Mouse (Mus musculus) hindbrain, embryonic 13.5 days (tissue): ENCODE data around the gene Cwc25. TPM values are rescaled to one million over a fixed set of nuclear protein-coding genes. Genes with fewer than 3 reads are reported as not detected.
A peak's percentile ranks its signal among the peaks of the same experiment; 100 is the strongest.
"Not testable (repeated sequence)": the region's sequence is repeated elsewhere in the genome, so short reads cannot be mapped to it uniquely, and the experiment has no call there.

Experiments used
- ATAC-seq: fragments of 200-750 bp; cut with Nextera tagmentation; 2 replicates; pipeline ENCODE4 v1.8.0; 2017; ENCODE audit warnings: moderate TSS enrichment; ENCODE audit not compliant: low FRiP score
- H3K27ac ChIP-seq: fragments of 300-500 bp; sonication (generic); 2 replicates; pipeline ENCODE4 v1.5.1; 2015; ENCODE audit warnings: inconsistent platforms, mild to moderate bottlenecking, moderate library complexity
- H3K27me3 ChIP-seq: fragments of 300-500 bp; sonication (generic); 2 replicates; pipeline ENCODE4 v1.6.1; 2015; ENCODE audit warnings: mild to moderate bottlenecking, inconsistent platforms
- H3K36me3 ChIP-seq: fragments of 300-500 bp; sonication (generic); 2 replicates; pipeline ENCODE4 v1.6.1; 2015; ENCODE audit warnings: mild to moderate bottlenecking, inconsistent platforms
- H3K4me1 ChIP-seq: fragments of 300-500 bp; sonication (generic); replicated peaks from 2 replicates; pipeline ENCODE4 v1.6.1; 2015; ENCODE audit warnings: inconsistent platforms
- H3K4me2 ChIP-seq: fragments of 300-500 bp; sonication (generic); 2 replicates; pipeline ENCODE4 v1.6.1; 2015; ENCODE audit warnings: inconsistent platforms, mild to moderate bottlenecking, moderate library complexity
- H3K4me3 ChIP-seq: fragments of 300-500 bp; sonication (generic); 2 replicates; pipeline ENCODE4 v1.5.1; 2015; ENCODE audit warnings: mild to moderate bottlenecking, inconsistent platforms
- H3K9ac ChIP-seq: fragments of 300-500 bp; sonication (generic); 2 replicates; pipeline ENCODE4 v1.6.1; 2015; ENCODE audit warnings: mild to moderate bottlenecking, inconsistent platforms
- H3K9me3 ChIP-seq: fragments of 300-500 bp; sonication (generic); 2 replicates; pipeline ENCODE4 v1.6.1; 2016; ENCODE audit warnings: inconsistent platforms
- WGBS: fragments of 180-500 bp; shearing (Covaris S2); methylation state at CpG from one replicate; pipeline ENCODE4 v1.1.7; 2015; 5-methylcytosine and 5-hydroxymethylcytosine counted together
- polyA plus RNA-seq: library from polyadenylated mRNA; unstranded; fragments of >200 nt; fragmentation: Nextera tagmentation; extraction: Ambion mirVana; gene quantifications from 2 replicates; pipeline ENCODE4 v1.2.1, GENCODE M21; 2015

The Cwc25 gene
- polyA plus RNA-seq, 1 experiment from 2014 or later = 17.6 TPM

GRCm38 (mm10) chr11:97799146-97799993 lies 33.0 kb upstream of the Cwc25 start:
- peaks cover 36% of the 10 kb centered on the region for H3K4me1 ChIP-seq
- no peaks in the 10 kb centered on the region for H3K9me3 ChIP-seq
- H3K27ac ChIP-seq = peak overlapping the region; percentile 98
- peak overlapping the region; percentile 87 for H3K4me2 ChIP-seq
- peak; percentile 87 for ATAC-seq
- H3K4me3 ChIP-seq = peak overlapping the region; percentile 91
- H3K27me3 ChIP-seq = no peaks in the 10 kb centered on the region
- under 1% methylated on average over 65 of the region's 71 CpGs for WGBS
- H3K9ac ChIP-seq = peak overlapping the region; percentile 95
- no peaks in the 10 kb centered on the region for H3K36me3 ChIP-seq

GRCm38 (mm10) chr11:97798782-97799145 lies 32.4 kb upstream of the Cwc25 start, which contains the start of gene Lasp1:
Gene Lasp1 (plus strand): TSS chr11:97799000.
- Histone ChIP-seq H3K9ac (peak within 1 kb of the TSS; percentile 95), H3K4me1 (peaks cover 30% of the 10 kb centered on the region), H3K27ac (peak within 1 kb of the TSS; percentile 98), H3K27me3 (no peaks in the 10 kb centered on the region), H3K36me3 (no peaks in the 10 kb centered on the region), H3K4me3 (peak within 1 kb of the TSS; percentile 91), H3K4me2 (peak within 1 kb of the TSS; percentile 87), H3K9me3 (no peaks in the 10 kb centered on the region)
- WGBS = 1% methylated on average over 11 of the region's 11 CpGs
- ATAC-seq = peak; percentile 65

- Histone ChIP-seq H3K4me2 (peak overlapping the region; percentile 87), H3K9me3 (no peaks in the 10 kb centered on the region), H3K27me3 (no peaks in the 10 kb centered on the region), H3K4me3 (peak overlapping the region; percentile 91), H3K27ac (peak overlapping the region; percentile 98; the same call in 1 of the 2 replicates), H3K36me3 (no peaks in the 10 kb centered on the region), H3K9ac (no peak overlapping the region), H3K4me1 (peaks cover 27% of the 10 kb centered on the region)
- ATAC-seq = no peak
- 34% methylated on average over 8 of the region's 8 CpGs for WGBS
Measured at GRCm38 (mm10) chr11:97798083-97798435, 31.7 kb upstream of the Cwc25 start.

- no peak overlapping the region for H3K4me3 ChIP-seq
- 63% methylated on average over 15 of the region's 15 CpGs for WGBS
- no peaks in the 10 kb centered on the region for H3K36me3 ChIP-seq
- no peak overlapping the region for H3K9ac ChIP-seq
- ATAC-seq = no peak
- H3K4me1 ChIP-seq = peaks cover 24% of the 10 kb centered on the region
- H3K27ac ChIP-seq = peak overlapping the region; percentile 98; the same call in 1 of the 2 replicates
- H3K27me3 ChIP-seq = no peaks in the 10 kb centered on the region
- no peak overlapping the region; the same call in 1 of the 2 replicates for H3K4me2 ChIP-seq
- H3K9me3 ChIP-seq = no peaks in the 10 kb centered on the region
Measured at GRCm38 (mm10) chr11:97797369-97798082, 31.2 kb upstream of the Cwc25 start.

- H3K27me3 ChIP-seq = no peaks in the 10 kb centered on the region
- 6% methylated on average over 6 of the region's 6 CpGs for WGBS
- H3K9ac ChIP-seq = no peak overlapping the region
- H3K4me3 ChIP-seq = no peak overlapping the region
- ATAC-seq = no peak
- no peaks in the 10 kb centered on the region for H3K36me3 ChIP-seq
- H3K27ac ChIP-seq = no peak overlapping the region
- peaks cover 18% of the 10 kb centered on the region for H3K4me1 ChIP-seq
- no peaks in the 10 kb centered on the region for H3K9me3 ChIP-seq
- no peak overlapping the region for H3K4me2 ChIP-seq
Measured at GRCm38 (mm10) chr11:97796910-97797309, 30.6 kb upstream of the Cwc25 start.

- H3K27me3 ChIP-seq = no peaks in the 10 kb centered on the region
- WGBS = 9% methylated on average over 2 of the region's 2 CpGs
Measured at GRCm38 (mm10) chr11:97793165-97793564, 26.8 kb upstream of the Cwc25 start.

GRCm38 (mm10) chr11:97790778-97791438 lies 24.6 kb upstream of the Cwc25 start:
- not testable (repeated sequence) for H3K4me1 ChIP-seq, H3K4me2 ChIP-seq, H3K36me3 ChIP-seq, H3K9me3 ChIP-seq, H3K4me3 ChIP-seq, H3K9ac ChIP-seq, ATAC-seq, H3K27me3 ChIP-seq, H3K27ac ChIP-seq
- WGBS = 88% methylated on average over 2 of the region's 2 CpGs

More at GRCm38 (mm10) chr11:97793165-97793564, 26.8 kb upstream of the Cwc25 start:
- H3K4me1 ChIP-seq = peaks cover 4% of the 10 kb centered on the region; the same call in 1 of the 2 replicates
- H3K4me2 ChIP-seq = no peak overlapping the region
- H3K9me3 ChIP-seq = no peaks in the 10 kb centered on the region
- H3K9ac ChIP-seq = no peak overlapping the region
- no peak overlapping the region for H3K4me3 ChIP-seq
- H3K27ac ChIP-seq = no peak overlapping the region
- H3K36me3 ChIP-seq = no peaks in the 10 kb centered on the region
- no peak for ATAC-seq

- no peak for ATAC-seq
- Histone ChIP-seq H3K27me3 (no peaks in the 10 kb centered on the region), H3K4me2 (no peak overlapping the region), H3K9ac (no peak overlapping the region), H3K4me1 (no peaks in the 10 kb centered on the region), H3K27ac (no peak overlapping the region), H3K36me3 (no peaks in the 10 kb centered on the region), H3K4me3 (no peak overlapping the region), H3K9me3 (no peaks in the 10 kb centered on the region)
- WGBS = 85% methylated on average over 5 of the region's 5 CpGs
Measured at GRCm38 (mm10) chr11:97789727-97790126, 23.4 kb upstream of the Cwc25 start.

GRCm38 (mm10) chr11:97787961-97788360 lies 21.6 kb upstream of the Cwc25 start:
- Histone ChIP-seq H3K4me3 (no peak overlapping the region), H3K9me3 (no peaks in the 10 kb centered on the region), H3K9ac (no peak overlapping the region), H3K36me3 (no peaks in the 10 kb centered on the region), H3K27ac (no peak overlapping the region), H3K4me1 (peaks cover 5% of the 10 kb centered on the region), H3K27me3 (no peaks in the 10 kb centered on the region), H3K4me2 (no peak overlapping the region)
- WGBS = 90% methylated on average over 3 of the region's 3 CpGs
- ATAC-seq = no peak

- Histone ChIP-seq H3K27me3 (no peaks in the 10 kb centered on the region), H3K4me2 (peak overlapping the region; percentile 87), H3K9me3 (no peaks in the 10 kb centered on the region), H3K27ac (peak overlapping the region; percentile 92), H3K36me3 (peaks cover 33% of the 10 kb centered on the region), H3K9ac (peak overlapping the region; percentile 77), H3K4me3 (peak overlapping the region; percentile 85), H3K4me1 (peaks cover 29% of the 10 kb centered on the region)
- peak; percentile 34; the same call in 1 of the 2 replicates for ATAC-seq
- under 1% methylated on average over 10 of the region's 10 CpGs for WGBS
Measured at GRCm38 (mm10) chr11:97782564-97782895, 16.2 kb upstream of the Cwc25 start.

- under 1% methylated on average over 67 of the region's 67 CpGs for WGBS
- H3K27ac ChIP-seq = peak within 1 kb of the TSS; percentile 92
- H3K9ac ChIP-seq = peak within 1 kb of the TSS; percentile 98
- H3K36me3 ChIP-seq = peaks cover 38% of the 10 kb centered on the region
- peak within 1 kb of the TSS; percentile 85 for H3K4me3 ChIP-seq
- H3K27me3 ChIP-seq = no peaks in the 10 kb centered on the region
- peak; percentile 96 for ATAC-seq
- no peaks in the 10 kb centered on the region for H3K9me3 ChIP-seq
- H3K4me1 ChIP-seq = peaks cover 29% of the 10 kb centered on the region
- peak within 1 kb of the TSS; percentile 87 for H3K4me2 ChIP-seq
Measured at GRCm38 (mm10) chr11:97781832-97782563, 15.6 kb upstream of the Cwc25 start, which contains the start of gene Rpl23. Gene Rpl23 (minus strand): TSS chr11:97782437.
